Mouse (Mus musculus): ENCODE data around the gene Dffb. TPM values are rescaled to one million over a fixed set of nuclear protein-coding genes. Genes with fewer than 3 reads are reported as not detected.

The Dffb gene
- total RNA-seq (2014; rRNA removed; ENCODE audit: low replicate concordance) (3.0 and 10.2 TPM in 2 replicates), polyA plus RNA-seq (2015; fragmentation: Nextera tagmentation; extraction: Ambion mirVana) (4.2 and 4.3 TPM in 2 replicates)

- Histone ChIP-seq H3K4me1 (ENCODE audit: control insufficient read depth, insufficient read depth) (peaks cover 10% of the 10 kb centered on the region; the same call in 1 of the 2 replicates), H3K27ac (ENCODE audit: low read depth) (peak within 1 kb of the TSS; percentile 43; the same call in 1 of the 2 replicates), H3K9me3 (replicated peaks; ENCODE audit: control insufficient read depth, low read length) (no peaks in the 10 kb centered on the region), H3K9ac (replicated peaks; ENCODE audit: low read depth, low read length) (peak within 1 kb of the TSS; percentile 82), H3K4me3 (ENCODE audit: low read depth, low read length) (peak within 1 kb of the TSS; percentile 84), H3K27me3 (ENCODE audit: control insufficient read depth, insufficient read depth, low read length) (no peaks in the 10 kb centered on the region), H3K4me2 (ENCODE audit: low read depth, low read length) (peak within 1 kb of the TSS; percentile 98), H3K36me3 (replicated peaks; ENCODE audit: control insufficient read depth, insufficient read depth, low read length) (peaks cover 28% of the 10 kb centered on the region)
- DNase-seq (ENCODE audit: low spot score) (peak; percentile 90), ATAC-seq (ENCODE audit: insufficient read depth, low read depth) (peak; percentile 99)
- WGBS, result 1% methylated on average over 68 of the region's 68 CpGs
- TF ChIP-seq EP300 (IDR thresholded peaks at IDR 0.05; ENCODE audit: low read depth) (no peak), CTCF (IDR thresholded peaks at IDR 0.05; ENCODE audit: low read depth) (no peak)
Observed at GRCm38 (mm10) chr4:153974431-153975291, at the start of gene Dffb, which contains the start of gene Cep104. Dffb (minus strand) TSS chr4:153975126. Cep104 (plus strand) TSS chr4:153975194.

- TF ChIP-seq EP300 (IDR thresholded peaks at IDR 0.05; ENCODE audit: low read depth) (no peak), CTCF (IDR thresholded peaks at IDR 0.05; ENCODE audit: low read depth) (no peak)
- Histone ChIP-seq H3K27ac (ENCODE audit: low read depth) (no peak overlapping the region), H3K9ac (replicated peaks; ENCODE audit: low read depth, low read length) (no peak overlapping the region), H3K9me3 (replicated peaks; ENCODE audit: control insufficient read depth, low read length) (no peaks in the 10 kb centered on the region), H3K27me3 (ENCODE audit: control insufficient read depth, insufficient read depth, low read length) (0 out of 2 replicates have a peak, but pooled peaks cover 9% of the 10 kb centered on the region), H3K4me1 (ENCODE audit: control insufficient read depth, insufficient read depth) (peaks cover 10% of the 10 kb centered on the region), H3K36me3 (replicated peaks; ENCODE audit: control insufficient read depth, insufficient read depth, low read length) (peaks cover 29% of the 10 kb centered on the region), H3K4me2 (ENCODE audit: low read depth, low read length) (peak overlapping the region; percentile 78), H3K4me3 (ENCODE audit: low read depth, low read length) (no peak overlapping the region)
- ATAC-seq (ENCODE audit: insufficient read depth, low read depth), result 0 out of 2 replicates have a peak, but pooled peaks have one; percentile 10
- WGBS, result 10% methylated on average over 8 of the region's 8 CpGs
- no peak for DNase-seq (ENCODE audit: low spot score)
Observed at GRCm38 (mm10) chr4:154023754-154024601, 49.1 kb upstream of the Dffb start.

GRCm38 (mm10) chr4:154022844-154023243, 47.9 kb upstream of the Dffb start:
- DNase-seq (ENCODE audit: low spot score) (no peak), ATAC-seq (ENCODE audit: insufficient read depth, low read depth) (no peak)
- Histone ChIP-seq H3K27me3 (ENCODE audit: control insufficient read depth, insufficient read depth, low read length) (0 out of 2 replicates have a peak, but pooled peaks cover 9% of the 10 kb centered on the region), H3K36me3 (replicated peaks; ENCODE audit: control insufficient read depth, insufficient read depth, low read length) (peaks cover 40% of the 10 kb centered on the region), H3K9me3 (replicated peaks; ENCODE audit: control insufficient read depth, low read length) (no peaks in the 10 kb centered on the region), H3K4me2 (ENCODE audit: low read depth, low read length) (no peak overlapping the region), H3K27ac (ENCODE audit: low read depth) (0 out of 2 replicates have a peak overlapping the region, but pooled peaks have one; percentile 11), H3K9ac (replicated peaks; ENCODE audit: low read depth, low read length) (no peak overlapping the region), H3K4me3 (ENCODE audit: low read depth, low read length) (no peak overlapping the region), H3K4me1 (ENCODE audit: control insufficient read depth, insufficient read depth) (peaks cover 10% of the 10 kb centered on the region)
- TF ChIP-seq EP300 (IDR thresholded peaks at IDR 0.05; ENCODE audit: low read depth) (no peak), CTCF (IDR thresholded peaks at IDR 0.05; ENCODE audit: low read depth) (no peak)
- 24% methylated on average over 4 of the region's 4 CpGs for WGBS

GRCm38 (mm10) chr4:154022407-154022806, 47.5 kb upstream of the Dffb start:
- H3K9ac ChIP-seq (replicated peaks; ENCODE audit: low read depth, low read length), result no peak overlapping the region
- ATAC-seq (ENCODE audit: insufficient read depth, low read depth), result no peak
- H3K27me3 ChIP-seq (ENCODE audit: control insufficient read depth, insufficient read depth, low read length), result 0 out of 2 replicates have a peak, but pooled peaks cover 9% of the 10 kb centered on the region
- 78% methylated on average over 4 of the region's 4 CpGs for WGBS
- DNase-seq (ENCODE audit: low spot score), result no peak
- H3K4me2 ChIP-seq (ENCODE audit: low read depth, low read length), result no peak overlapping the region
- 0 out of 2 replicates have a peak overlapping the region, but pooled peaks have one; percentile 11 for H3K27ac ChIP-seq (ENCODE audit: low read depth)
- H3K4me1 ChIP-seq (ENCODE audit: control insufficient read depth, insufficient read depth), result peaks cover 10% of the 10 kb centered on the region
- TF ChIP-seq CTCF (IDR thresholded peaks at IDR 0.05; ENCODE audit: low read depth), result no peak
- H3K4me3 ChIP-seq (ENCODE audit: low read depth, low read length), result no peak overlapping the region
- peaks cover 42% of the 10 kb centered on the region for H3K36me3 ChIP-seq (replicated peaks; ENCODE audit: control insufficient read depth, insufficient read depth, low read length)
- no peaks in the 10 kb centered on the region for H3K9me3 ChIP-seq (replicated peaks; ENCODE audit: control insufficient read depth, low read length)

GRCm38 (mm10) chr4:154021432-154021831, 46.5 kb upstream of the Dffb start:
- H3K4me2 ChIP-seq (ENCODE audit: low read depth, low read length), result no peak overlapping the region
- H3K9ac ChIP-seq (replicated peaks; ENCODE audit: low read depth, low read length), result no peak overlapping the region
- H3K9me3 ChIP-seq (replicated peaks; ENCODE audit: control insufficient read depth, low read length), result no peaks in the 10 kb centered on the region
- TF ChIP-seq CTCF (IDR thresholded peaks at IDR 0.05; ENCODE audit: low read depth), result no peak
- H3K27me3 ChIP-seq (ENCODE audit: control insufficient read depth, insufficient read depth, low read length), result 0 out of 2 replicates have a peak, but pooled peaks cover under 1% of the 10 kb centered on the region
- DNase-seq (ENCODE audit: low spot score) (no peak), ATAC-seq (ENCODE audit: insufficient read depth, low read depth) (no peak)
- H3K27ac ChIP-seq (ENCODE audit: low read depth), result no peak overlapping the region
- 75% methylated on average over 9 of the region's 9 CpGs for WGBS
- peaks cover 10% of the 10 kb centered on the region for H3K4me1 ChIP-seq (ENCODE audit: control insufficient read depth, insufficient read depth)
- H3K36me3 ChIP-seq (replicated peaks; ENCODE audit: control insufficient read depth, insufficient read depth, low read length), result peaks cover 51% of the 10 kb centered on the region
- H3K4me3 ChIP-seq (ENCODE audit: low read depth, low read length), result no peak overlapping the region

Data from heart, postnatal 0 days (tissue).